Mouse (Mus musculus) E14TG2a.4 (cell line): ENCODE results near the gene Kit.

Source experiments
- CTCF ChIP-seq: conservative IDR thresholded peaks from 2 replicates; pipeline ENCODE4 v1.5.1; 2014; ENCODE audit warnings: low read length
- NANOG ChIP-seq: IDR thresholded peaks from 2 replicates; pipeline ENCODE4 v1.6.1; 2014; ENCODE audit warnings: borderline replicate concordance, low read length, mixed read lengths

DNA sequence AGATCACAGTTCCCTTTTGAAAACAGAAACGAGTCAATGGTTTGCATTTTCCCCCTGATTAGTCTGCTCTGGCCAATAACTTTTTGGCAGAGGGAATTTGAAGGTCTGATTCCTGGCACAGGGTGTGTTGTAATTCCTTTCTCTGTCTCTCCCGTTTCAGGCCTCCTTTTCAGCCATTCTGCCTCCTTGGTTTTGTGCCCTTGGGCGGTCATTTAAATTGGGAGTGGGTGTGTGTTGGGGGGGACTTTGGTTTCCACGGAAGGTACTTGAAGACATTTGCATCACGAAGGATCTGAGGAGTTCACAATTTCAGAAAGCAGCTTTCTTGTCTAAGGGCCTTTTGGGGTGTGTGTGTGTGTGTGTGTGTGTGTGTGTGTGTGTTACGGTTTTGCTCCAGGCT lies 2.0 kb downstream of the Kit start:
- peak; percentile 59; the same call in 1 of the 2 replicates for TF ChIP-seq NANOG
- no peak for TF ChIP-seq CTCF
